Mouse (Mus musculus): ENCODE data around the gene Haus2.

The Haus2 gene

DNA sequence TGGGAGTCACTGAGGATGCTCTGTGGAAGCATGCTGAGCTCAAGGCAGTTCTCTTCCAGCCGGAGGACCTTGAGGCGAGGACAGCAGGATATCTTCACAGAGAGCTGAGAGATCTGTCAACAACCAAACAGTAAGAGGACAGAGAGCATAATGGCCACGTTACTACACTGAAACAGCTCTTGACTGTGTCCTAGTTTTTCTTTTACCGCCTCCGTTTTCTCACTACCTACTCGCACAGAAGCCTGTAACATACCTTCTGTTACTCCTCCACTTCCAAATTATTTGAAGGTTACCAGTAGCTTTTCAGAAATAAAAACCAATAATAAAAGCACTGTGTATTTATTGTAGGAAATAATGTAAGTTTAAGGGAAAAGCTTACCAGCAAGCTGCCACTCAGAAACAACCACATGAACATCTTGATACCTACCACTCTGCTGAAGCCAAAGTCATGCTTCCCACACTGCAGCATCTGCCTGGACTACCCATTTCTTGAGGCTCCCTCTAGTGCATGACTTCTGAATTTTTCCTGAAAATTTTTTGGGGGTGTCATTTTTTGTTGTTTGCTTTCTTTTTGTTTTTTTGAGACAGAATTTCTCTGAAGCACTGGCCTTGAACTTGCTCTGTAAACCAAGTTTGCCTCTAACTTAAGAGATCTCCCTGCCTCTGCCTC lies 3.0 kb upstream of the Haus2 start:
- in situ Hi-C loops (cut with MboI; ENCODE audit: low pct_unique_long_range_greater_than_20kb in 1 of 2, low sequenced_read_pairs in 2 of 2, unreplicated experiment in 1 of 2), result loop anchor here in 1 of 2 experiments (10.0 kb wide), 1 partner anchor 121 kb away; no protein-coding TSS in a partner anchor

DNA sequence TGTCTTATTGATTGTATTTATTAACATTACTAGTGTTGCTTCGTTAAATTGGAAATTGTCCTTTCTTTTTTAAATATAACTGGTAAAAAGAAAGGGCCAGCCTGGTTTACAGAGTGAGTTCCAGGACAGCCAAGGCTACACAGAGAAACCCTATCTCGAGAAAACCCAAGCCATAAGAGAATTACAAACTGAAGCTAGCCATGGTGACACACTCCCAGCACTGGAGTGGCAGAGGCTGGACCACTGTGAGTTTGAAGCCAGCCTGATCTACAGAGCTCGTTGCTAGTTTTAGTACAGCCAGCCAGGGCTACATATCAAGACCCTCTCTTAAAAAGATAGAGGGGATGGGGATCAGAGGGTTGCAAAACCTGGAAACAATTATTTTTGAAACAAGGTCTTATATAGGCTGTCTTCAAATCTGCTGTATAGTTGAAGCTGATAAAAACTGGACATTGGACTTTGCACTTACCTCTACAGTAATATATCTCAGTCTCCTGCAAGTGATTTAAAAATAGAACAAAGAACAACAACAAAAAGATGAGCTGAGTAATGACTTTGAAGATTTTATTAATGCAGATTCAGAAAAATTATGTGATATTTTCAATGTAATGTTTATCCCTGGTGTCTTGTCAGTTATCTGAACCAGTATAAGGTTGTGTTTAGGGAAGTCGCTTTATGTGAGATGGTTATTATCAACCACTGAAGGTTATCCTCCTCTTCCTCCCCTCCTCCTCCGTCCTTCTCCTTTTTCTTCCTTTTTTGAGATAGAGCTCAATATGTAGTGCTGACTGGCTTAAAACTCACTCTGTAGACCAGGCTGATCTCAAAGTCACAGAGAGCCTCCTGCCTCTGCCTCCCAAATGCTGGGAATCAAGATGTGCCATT lies 7.3 kb downstream of the Haus2 start:
- in situ Hi-C loops (cut with MboI; ENCODE audit: low pct_unique_long_range_greater_than_20kb in 1 of 2, low sequenced_read_pairs in 2 of 2, unreplicated experiment in 1 of 2), result no loop called here

DNA sequence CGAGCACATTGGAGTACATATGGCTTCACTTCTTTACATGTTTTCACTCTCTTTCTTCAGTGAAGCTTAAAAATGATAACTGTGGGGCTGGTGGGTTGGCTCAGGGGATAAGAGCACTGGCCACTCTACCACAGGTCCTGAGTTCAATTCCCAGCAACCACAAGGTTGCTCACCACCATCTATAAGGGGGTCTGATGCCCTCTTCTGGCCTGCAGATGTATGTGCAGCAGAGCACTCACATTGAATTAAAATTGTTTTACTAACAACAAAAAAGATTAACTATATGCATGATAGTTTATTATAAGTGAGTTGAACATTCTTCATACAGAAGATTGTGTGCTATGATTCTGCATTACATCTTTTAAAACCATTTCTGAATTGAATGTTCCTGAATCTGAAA lies 10.4 kb downstream of the Haus2 start:
- in situ Hi-C loops (cut with MboI; ENCODE audit: low pct_unique_long_range_greater_than_20kb in 1 of 2, low sequenced_read_pairs in 2 of 2, unreplicated experiment in 1 of 2), result no loop called here

DNA sequence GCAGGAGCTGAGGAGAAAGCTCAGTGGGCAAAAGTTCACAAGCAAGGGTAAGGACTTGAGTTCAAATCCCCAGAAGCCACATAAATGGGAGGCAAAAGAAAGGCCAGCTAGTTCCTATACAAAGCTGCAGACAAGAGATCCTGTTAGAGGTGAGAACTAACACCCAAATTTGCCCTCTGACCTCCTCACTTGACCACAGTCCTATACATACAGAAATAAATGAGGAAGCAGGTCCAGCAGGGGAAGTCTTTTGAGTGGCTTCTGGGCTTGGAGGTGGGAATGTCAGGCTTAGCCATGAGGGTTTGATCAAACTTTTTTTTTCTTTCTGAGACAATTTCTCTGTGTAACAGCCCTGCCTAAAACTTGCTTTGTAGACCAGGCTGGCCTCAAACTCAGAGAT lies 13.7 kb downstream of the Haus2 start:
- in situ Hi-C loops (cut with MboI; ENCODE audit: low pct_unique_long_range_greater_than_20kb in 1 of 2, low sequenced_read_pairs in 2 of 2, unreplicated experiment in 1 of 2), result no loop called here

DNA sequence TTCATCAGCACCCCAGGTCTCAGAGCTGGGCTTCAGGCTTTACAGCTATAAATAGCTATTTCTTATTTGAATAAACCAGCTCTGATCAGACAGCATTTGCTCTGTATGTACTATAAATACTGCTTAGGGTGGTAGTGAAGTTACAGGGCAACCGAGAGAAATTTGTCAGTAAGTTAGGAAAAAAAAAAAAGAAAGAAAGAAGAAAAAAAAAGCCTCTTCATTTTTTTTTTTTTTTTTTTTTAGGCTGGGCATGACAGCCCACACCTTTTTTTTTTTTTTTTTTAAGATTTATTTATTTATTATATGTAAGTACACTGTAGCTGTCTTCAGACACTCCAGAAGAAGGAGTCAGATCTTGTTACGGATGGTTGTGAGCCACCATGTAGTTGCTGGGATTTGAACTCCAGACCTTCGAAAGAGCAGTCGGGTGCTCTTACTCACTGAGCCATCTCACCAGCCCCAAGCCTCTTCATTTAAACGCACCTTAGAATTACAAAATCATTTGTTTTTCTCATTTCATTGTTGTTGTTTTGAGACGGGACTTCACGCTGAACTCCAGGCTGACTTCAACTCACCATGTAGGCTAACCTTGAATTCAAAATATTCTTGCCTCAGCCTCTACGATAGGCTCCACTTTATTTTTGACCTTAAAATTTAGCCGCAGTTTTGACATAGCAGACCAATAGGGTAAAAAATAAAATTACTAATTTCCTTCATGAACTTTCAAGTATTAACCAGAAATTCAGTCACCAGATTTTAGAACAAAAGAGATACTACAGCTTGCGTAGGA lies 19.1 kb downstream of the Haus2 start:
- in situ Hi-C loops (cut with MboI; ENCODE audit: low pct_unique_long_range_greater_than_20kb in 1 of 2, low sequenced_read_pairs in 2 of 2, unreplicated experiment in 1 of 2), result no loop called here

DNA sequence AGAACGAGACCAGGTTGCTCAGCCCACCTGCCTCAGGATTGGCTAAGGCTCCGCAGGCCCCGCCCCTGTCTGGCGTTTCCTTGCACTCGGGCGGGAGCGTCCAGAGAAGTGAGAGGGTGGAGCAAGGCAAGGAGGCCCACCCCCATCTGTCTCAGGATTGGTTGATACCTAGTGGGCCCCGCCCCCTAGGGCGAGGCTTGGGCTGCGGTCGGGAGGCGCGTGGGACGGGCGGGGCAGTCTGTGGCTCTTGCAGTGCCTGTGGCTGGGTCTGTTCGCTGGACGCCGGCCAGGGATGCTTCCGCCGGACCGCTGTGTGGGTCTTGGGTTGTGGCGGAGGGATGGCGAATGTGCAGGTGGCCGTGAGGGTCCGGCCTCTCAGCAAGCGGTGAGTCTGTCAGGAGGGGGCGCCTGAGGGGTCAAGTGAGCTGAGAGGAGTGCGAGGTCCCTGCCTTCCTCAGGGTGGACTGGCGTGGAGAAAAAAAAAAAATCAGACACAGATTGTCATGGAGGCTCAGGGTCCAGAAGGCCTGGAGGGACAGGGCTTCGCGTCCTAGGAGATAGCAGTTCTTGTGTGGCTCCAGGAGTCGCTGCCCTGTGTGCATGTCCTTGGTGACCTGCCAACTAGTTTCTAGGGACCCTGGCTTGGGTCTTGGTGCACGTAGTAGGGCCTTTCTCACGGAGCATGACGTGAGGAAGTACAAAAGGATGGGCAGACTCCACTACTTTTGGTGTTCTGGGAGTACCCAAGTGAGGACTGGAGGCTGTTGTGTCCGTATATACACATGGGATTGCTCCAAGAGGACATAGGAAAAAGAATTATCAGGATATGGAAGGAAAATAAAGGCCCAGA lies 19.9 kb downstream of the Haus2 start, which contains the start of gene Stard9:
TSS of gene Stard9 (plus strand) at position 236 of the 850 bp plus-strand sequence.
- in situ Hi-C loops (cut with MboI; ENCODE audit: low pct_unique_long_range_greater_than_20kb in 1 of 2, low sequenced_read_pairs in 2 of 2, unreplicated experiment in 1 of 2), result no loop called here

DNA sequence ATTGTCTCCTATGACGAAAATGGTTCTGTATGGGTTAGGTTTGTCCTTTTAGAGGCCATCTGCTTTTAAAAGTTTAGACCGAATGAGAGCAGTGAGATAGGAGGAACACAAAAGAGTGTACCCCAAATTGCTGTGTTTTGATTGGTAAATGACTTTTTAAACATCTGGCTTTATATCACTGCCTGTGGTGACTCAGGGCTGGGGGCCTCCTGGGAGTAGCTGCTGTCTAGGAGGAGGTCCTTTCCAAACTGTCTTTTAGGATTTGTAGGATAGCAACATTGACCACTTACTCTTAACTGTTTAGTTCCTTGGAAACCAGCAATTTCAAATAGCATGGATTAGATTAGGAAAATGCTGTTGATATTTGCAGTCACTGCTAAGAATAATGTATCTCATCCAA lies 21.1 kb downstream of the Haus2 start:
- in situ Hi-C loops (cut with MboI; ENCODE audit: low pct_unique_long_range_greater_than_20kb in 1 of 2, low sequenced_read_pairs in 2 of 2, unreplicated experiment in 1 of 2), result no loop called here

DNA sequence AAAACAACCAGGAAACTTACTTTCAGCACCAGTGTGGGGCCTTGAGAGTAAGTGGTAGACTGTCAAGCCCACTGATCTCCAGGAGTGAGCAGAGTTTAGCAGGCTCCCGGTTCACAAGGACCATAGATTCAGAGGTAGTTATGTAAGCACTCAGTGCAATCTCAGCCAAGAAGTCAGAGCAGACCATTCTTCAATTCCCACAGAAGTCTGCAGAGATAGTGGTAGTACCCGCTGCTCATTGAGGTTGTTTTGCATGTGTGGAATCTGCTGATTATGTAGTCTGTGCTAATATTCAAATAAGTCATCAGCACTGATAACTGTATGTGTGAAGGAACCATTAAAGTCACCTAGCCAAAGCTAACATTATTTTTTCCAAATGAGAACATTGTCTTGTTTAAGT lies 21.5 kb downstream of the Haus2 start:
- in situ Hi-C loops (cut with MboI; ENCODE audit: low pct_unique_long_range_greater_than_20kb in 1 of 2, low sequenced_read_pairs in 2 of 2, unreplicated experiment in 1 of 2), result no loop called here

DNA sequence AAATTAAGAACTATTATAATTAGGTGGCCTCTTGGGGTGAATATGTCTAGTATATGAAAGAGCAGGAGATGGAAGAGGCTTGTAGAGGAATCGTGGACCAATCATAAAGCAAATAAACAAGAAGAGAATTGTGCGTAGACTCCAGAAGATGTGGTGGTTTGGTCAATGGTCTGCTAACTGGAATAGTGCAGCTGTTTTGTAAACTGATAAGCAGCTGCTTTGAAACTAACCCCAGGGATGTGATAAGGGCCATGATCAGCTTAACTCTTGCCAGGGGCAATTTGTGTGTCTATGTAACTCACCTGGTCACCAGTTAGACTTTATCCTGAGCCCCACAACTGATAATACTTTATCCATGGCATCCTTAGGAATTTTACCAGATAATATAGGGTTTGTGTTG lies 22.3 kb downstream of the Haus2 start:
- in situ Hi-C loops (cut with MboI; ENCODE audit: low pct_unique_long_range_greater_than_20kb in 1 of 2, low sequenced_read_pairs in 2 of 2, unreplicated experiment in 1 of 2), result no loop called here

DNA sequence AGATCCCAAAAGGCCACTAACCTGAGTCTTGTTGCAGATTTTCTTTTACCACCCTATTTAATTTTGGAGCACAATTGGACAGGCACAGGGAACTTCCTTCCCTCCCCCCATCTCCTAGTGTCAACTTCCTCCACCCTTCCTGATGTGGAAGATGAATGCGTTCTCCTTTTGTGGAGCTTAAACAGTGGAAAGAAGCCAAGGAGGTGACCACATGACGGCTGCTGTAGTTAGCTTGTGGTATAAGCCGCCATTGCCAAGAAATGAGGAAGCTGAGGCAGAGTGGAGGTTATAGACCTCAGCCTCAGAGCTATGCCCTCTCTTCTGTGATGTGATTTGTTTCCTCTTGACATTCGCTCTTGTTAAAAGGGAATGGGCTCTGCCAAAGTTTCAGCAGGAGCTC lies 22.8 kb downstream of the Haus2 start:
- in situ Hi-C loops (cut with MboI; ENCODE audit: low pct_unique_long_range_greater_than_20kb in 1 of 2, low sequenced_read_pairs in 2 of 2, unreplicated experiment in 1 of 2), result no loop called here

DNA sequence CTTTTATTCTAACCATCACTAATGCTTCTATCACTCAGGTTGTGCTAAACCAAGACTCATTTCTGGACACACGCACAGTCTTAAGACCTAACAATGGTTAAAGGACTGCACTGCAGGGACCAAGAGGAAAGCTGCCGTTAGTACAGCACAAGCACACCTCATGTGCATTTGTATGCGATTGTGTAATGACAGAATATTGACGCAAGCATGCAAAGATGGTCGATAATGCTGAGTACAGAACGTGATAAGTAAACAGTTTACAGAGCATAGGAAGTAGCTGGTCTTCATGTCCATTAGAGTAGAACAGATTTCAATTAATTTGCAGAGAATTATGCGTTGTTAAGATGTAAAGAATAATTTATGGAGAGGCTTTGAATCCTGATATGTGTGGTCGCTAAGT lies 31.7 kb downstream of the Haus2 start:
- in situ Hi-C loops (cut with MboI; ENCODE audit: low pct_unique_long_range_greater_than_20kb in 1 of 2, low sequenced_read_pairs in 2 of 2, unreplicated experiment in 1 of 2), result no loop called here

DNA sequence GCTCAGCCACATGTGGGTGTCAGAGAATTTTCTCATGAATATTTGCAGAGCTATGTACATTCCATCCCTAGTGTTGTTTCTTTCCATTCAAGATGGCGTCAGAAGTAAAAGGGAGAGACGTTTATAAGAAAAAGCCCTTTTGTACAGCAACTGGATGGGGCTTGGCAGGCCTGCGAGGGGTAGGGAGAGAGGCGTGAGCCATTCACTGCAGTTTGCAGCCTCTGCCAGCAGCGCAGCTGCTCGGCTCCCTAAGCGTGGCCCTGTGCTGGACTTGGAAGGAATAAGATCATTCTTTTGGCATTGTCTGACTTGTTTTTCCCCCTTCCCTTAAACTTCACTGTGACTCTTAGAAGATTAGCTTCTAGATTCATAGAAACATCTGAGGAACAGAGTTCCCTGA lies 34.7 kb downstream of the Haus2 start:
- in situ Hi-C loops (cut with MboI; ENCODE audit: low pct_unique_long_range_greater_than_20kb in 1 of 2, low sequenced_read_pairs in 2 of 2, unreplicated experiment in 1 of 2), result no loop called here

DNA sequence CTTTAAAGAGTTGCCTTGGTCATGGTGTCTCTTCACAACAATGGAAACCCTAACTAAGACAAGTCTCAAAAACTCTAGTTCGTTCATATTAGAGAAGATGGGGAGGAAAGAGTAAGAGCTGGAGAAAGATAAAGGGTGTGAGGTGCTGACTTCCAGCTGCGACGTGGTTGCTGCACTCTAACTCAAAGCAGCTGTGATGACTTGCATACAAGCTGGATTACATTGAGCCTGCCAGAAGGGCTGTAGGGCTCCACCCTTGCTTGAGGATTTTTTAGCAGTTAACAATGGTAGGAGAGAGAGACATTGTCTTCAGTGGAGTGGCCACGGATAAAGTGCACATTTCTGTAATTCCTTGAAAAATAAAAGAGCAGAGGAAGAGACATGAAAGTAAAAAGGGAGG lies 37.6 kb downstream of the Haus2 start:
- in situ Hi-C loops (cut with MboI; ENCODE audit: low pct_unique_long_range_greater_than_20kb in 1 of 2, low sequenced_read_pairs in 2 of 2, unreplicated experiment in 1 of 2), result no loop called here

DNA sequence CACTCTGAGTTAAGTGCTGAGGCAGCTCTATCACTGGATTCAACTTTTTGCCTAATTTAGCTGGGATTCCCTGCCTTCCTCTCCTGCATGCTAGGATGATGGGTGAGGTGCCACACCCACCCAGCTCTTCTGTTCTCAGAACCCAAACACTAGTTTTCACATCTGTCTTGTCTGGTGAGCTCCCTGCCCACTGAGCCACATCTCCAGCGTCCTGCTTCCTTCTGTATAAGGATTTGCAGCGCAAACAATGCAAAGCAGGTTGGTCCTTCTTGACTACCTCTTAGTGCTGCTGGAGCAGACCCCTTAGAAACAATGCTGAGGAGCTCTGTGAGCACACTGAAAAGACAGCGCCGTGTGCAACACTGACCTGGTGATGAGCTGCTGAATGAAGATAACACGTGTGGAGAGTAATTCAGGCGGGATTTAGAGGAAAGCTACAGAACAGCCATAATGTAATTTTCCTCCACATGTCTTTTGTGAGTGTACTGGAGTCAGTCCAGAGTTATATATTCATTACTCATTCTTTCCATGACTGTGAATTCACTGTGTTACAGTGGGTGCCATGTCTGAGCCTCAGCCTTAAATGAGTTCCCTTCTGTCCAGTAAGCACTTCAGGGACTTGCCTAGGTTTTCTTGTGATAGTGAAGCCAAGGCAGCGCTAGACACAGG lies 43.2 kb downstream of the Haus2 start:
- in situ Hi-C loops (cut with MboI; ENCODE audit: low pct_unique_long_range_greater_than_20kb in 1 of 2, low sequenced_read_pairs in 2 of 2, unreplicated experiment in 1 of 2), result no loop called here

DNA sequence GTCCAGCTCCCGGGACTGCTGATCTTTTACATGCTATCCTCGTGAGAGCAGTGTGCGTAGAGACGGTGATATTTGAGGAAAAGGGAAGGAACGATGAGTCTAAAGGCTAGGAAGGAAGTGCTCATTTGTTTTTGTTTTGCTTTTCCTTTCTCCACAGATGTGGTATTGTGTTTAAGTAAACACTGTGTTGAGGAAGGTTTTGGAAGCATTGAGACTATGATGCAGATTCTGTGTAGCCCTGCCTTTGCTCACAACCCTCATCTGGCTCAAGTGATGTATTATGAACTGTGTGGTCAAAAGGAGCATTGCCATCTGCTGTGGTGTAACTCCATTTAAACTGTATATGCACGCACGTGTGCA lies 43.7 kb downstream of the Haus2 start:
- in situ Hi-C loops (cut with MboI; ENCODE audit: low pct_unique_long_range_greater_than_20kb in 1 of 2, low sequenced_read_pairs in 2 of 2, unreplicated experiment in 1 of 2), result no loop called here

DNA sequence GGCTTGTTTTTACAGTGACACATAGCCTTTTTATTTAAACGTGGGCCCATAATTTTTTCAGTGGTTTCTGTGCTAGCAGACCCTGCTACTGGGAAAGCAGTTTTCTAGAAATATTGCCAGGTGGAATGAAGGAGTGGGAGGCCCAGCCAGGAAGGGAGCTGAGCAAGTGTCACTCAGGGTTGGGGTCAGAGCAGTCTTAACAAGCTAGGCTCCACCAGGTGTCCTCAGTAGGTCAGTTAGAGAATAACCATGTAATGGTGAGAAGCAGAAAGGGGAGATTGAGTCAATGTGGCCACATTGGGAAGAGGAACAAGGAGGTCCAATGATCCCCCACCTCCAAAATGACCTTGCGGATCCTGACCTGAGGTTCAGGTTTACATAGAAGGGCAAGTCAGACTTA lies 45.5 kb downstream of the Haus2 start:
- in situ Hi-C loops (cut with MboI; ENCODE audit: low pct_unique_long_range_greater_than_20kb in 1 of 2, low sequenced_read_pairs in 2 of 2, unreplicated experiment in 1 of 2), result no loop called here

DNA sequence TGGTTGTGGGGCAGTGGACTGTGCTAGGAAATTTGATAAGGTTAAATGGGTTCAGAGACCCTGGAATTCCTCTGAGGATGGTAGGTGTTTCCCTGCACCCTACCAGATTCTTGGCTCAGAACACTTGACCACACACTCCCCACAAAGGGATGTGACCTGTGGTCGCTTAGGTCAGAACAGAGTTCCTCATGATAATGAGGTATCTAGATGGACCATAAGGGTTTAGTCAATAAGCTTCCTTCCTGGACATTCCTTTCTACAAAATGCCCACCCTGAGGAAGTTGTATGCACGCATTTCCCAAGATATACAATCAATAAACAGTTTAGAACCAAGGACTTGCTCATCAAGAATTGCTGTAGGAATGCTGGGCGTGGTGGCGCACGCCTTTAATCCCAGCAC lies 46.7 kb downstream of the Haus2 start:
- in situ Hi-C loops (cut with MboI; ENCODE audit: low pct_unique_long_range_greater_than_20kb in 1 of 2, low sequenced_read_pairs in 2 of 2, unreplicated experiment in 1 of 2), result no loop called here

DNA sequence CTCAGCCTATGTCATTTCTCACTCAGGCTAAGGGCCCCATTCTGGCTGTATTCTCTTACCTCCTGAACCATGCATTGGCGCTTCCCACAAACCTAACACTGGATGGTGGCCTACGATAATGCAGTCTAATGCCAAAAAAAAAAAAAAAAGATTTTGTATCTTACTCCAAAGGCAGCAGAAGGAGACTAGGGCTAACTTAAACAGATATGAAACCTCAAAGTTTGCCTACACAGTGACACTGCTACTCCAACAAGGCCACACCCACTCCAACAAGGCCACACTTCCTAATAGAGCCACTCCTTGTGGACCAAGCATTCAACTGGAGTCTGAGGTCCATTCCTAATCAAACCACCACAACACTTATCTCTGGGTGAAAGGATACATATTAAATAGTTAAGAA lies 47.5 kb downstream of the Haus2 start:
- in situ Hi-C loops (cut with MboI; ENCODE audit: low pct_unique_long_range_greater_than_20kb in 1 of 2, low sequenced_read_pairs in 2 of 2, unreplicated experiment in 1 of 2), result no loop called here

Measured in mouse embryonic stem cell (cell line).